Mouse (Mus musculus): ENCODE measurements around the gene Gba.

DNA sequence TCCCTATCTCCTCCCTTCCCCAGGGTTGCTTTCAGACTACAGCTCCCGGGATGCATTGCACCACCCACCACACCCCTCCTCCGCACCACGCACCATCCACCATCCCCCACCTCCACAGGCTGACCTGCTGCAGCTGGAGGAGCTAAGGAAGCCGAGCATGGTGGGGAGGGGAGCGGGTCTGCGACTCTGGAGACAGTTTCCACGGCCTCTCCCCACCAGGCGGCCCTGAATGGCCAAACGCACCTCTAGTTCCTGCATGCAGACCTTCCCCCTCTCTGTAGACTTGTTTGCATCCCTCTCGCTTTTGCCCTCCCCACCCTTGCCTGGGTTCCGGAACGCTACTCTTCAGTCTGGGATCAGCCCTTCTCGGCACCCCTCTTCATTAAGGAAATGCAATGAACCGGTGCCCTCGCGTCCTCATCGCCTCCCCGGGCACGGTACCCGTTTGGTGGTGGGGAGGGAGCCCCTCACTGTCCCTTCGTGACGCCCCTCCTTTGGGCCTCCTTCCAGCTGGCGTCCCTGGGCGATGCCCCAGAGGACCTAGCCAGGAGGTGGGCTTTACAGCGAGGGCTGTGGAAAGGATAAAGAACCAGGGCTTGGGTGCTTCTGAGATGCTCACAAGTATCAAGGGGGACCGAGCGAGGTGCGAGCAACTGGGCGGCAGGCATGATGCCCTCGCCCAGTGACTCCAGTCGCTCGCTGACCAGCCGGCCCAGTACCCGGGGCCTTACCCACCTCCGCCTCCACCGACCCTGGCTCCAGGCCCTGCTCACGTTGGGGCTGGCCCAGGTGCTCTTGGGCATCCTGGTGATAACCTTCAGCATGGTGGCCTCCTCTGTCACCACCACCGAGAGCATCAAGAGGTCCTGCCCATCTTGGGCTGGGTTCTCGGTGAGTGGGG is 19.4 kb upstream of the Gba start, which contains the start of gene Fam189b:
- TF ChIP-seq CTCF (IDR thresholded peaks at IDR 0.05; ENCODE audit: control insufficient read depth, insufficient read depth, low read length) = no peak
- TF ChIP-seq POLR2A (IDR thresholded peaks at IDR 0.05; ENCODE audit: borderline replicate concordance, control insufficient read depth, low read depth, low read length) = 0 out of 2 replicates have a peak, but pooled peaks have one; percentile 63

All from bone marrow, adult 2 months (tissue).